Mouse (Mus musculus): Measurements from ENCODE around the gene Eif4ebp2.

GRCm38 (mm10) chr10:61418131-61418900, 34.1 kb downstream of the Eif4ebp2 start:
- TF ChIP-seq CTCF (IDR thresholded peaks at IDR 0.05; ENCODE audit: low read depth), result no peak
- no peak for TF ChIP-seq EP300 (IDR thresholded peaks at IDR 0.05; ENCODE audit: low read depth)
